Mouse (Mus musculus): ENCODE data around the gene Ice2. TPM values are rescaled to one million over a fixed set of nuclear protein-coding genes. Genes with fewer than 3 reads are reported as not detected.

Gene Ice2
- total RNA-seq, 2 experiments from 2014 or later, result 27.5 to 35.4 TPM

Other genes with a start within 250 kb of the Ice2 start
- gene Anxa2, start 55.7 kb downstream of the Ice2 start, total RNA-seq (2014; fragmentation: Nextera tagmentation), result 5.0 and 20.7 TPM in 2 replicates
- 14.2 and 15.8 TPM in 2 replicates for gene Anxa2, start 55.7 kb downstream of the Ice2 start, total RNA-seq (2017)